Mouse (Mus musculus) CD4-positive, CD25-positive, alpha-beta regulatory T cell, adult 9 weeks (primary cell): ENCODE data around the gene Tspan9. TPM values are rescaled to one million over a fixed set of nuclear protein-coding genes. Genes with fewer than 3 reads are reported as not detected.

Experiments used
- polyA plus RNA-seq: library from polyadenylated mRNA; unstranded; fragments of 100-300 nt; shearing (Covaris generic); gene quantifications from one replicate; pipeline ENCODE4 v1.2.1, GENCODE M21; 2017

Gene Tspan9
- 4.0 TPM for polyA plus RNA-seq

GRCm38 (mm10) chr6:128143390-128144020, at the start of gene Tspan9:
Tspan9 (minus strand) TSS chr6:128143594.

Other genes starting within 250 kb of the Tspan9 start
- gene Tead4, start 157.2 kb upstream of the Tspan9 start, polyA plus RNA-seq: not detected
- gene Tulp3, start 212.3 kb upstream of the Tspan9 start, polyA plus RNA-seq: 2.1 TPM
- gene Rhno1, start 219.3 kb upstream of the Tspan9 start, polyA plus RNA-seq: 59.0 TPM
- 0.57 TPM for gene Foxm1, start 219.4 kb upstream of the Tspan9 start, polyA plus RNA-seq
- not detected for gene Tex52, start 231.9 kb upstream of the Tspan9 start, polyA plus RNA-seq
- gene Gm44596, start 231.9 kb upstream of the Tspan9 start, polyA plus RNA-seq: not detected